13 mouse cellular contexts compared by ENCODE assay signal in the genomic region with DNA sequence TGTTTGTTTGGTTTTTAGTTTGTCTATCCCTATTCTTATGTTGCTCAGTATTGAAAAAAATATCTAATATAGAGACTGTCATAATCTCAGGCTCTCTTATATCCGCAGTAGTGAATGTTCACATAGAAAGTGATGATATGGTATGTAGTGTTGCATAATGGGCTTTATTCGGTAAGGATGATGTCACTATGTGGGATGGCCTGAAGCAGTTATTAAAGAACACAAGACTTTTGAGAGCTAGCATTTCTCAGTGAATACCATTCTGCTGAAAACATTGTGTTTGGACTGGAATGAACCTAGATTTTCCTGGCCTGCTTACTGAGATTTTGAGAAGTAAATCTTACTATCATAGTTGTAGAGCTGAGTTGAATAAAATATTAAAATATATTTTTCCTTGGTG.
"Had no signal": no experiment of that assay in that cellular context is flagged by ENCODE, and none has a peak within 500 bp of the region (broad histone marks: within the 10 kb centered on the region; RNA-seq: fewer than 3 reads in every experiment).

No protein-coding gene starts in this region.

- ATAC-seq: liver, embryonic 12.5 days; midbrain, embryonic 13.5 days had no signal

- DNase-seq: kidney, adult 18-20 months; kidney, postnatal 10 days; kidney, postnatal 4 days; lung, postnatal 14 days; right cerebral cortex, adult 18-20 months; right cerebral cortex, postnatal 25 days; thymus, postnatal 36 days had no signal

- H3K4me3 ChIP-seq: left cerebral cortex, adult 2 months; limb, embryonic 15.5 days; liver, embryonic 12.5 days; lung, embryonic 15.5 days; midbrain, embryonic 13.5 days; neural tube, embryonic 15.5 days had no signal

- H3K27ac ChIP-seq: limb, embryonic 15.5 days; liver, embryonic 12.5 days; lung, embryonic 15.5 days; midbrain, embryonic 13.5 days; neural tube, embryonic 15.5 days had no signal
